Mouse (Mus musculus): ENCODE results near the gene Gm20795.
"Not testable (repeated sequence)": the region's sequence is repeated elsewhere in the genome, so short reads cannot be mapped to it uniquely, and the experiment has no call there.

The Gm20795 gene

GRCm38 (mm10) chrY:40804614-40805013, at the start of gene Gm20795:
Gm20795 (plus strand) TSS chrY:40804914.
- DNase-seq: not testable (repeated sequence)

DNA sequence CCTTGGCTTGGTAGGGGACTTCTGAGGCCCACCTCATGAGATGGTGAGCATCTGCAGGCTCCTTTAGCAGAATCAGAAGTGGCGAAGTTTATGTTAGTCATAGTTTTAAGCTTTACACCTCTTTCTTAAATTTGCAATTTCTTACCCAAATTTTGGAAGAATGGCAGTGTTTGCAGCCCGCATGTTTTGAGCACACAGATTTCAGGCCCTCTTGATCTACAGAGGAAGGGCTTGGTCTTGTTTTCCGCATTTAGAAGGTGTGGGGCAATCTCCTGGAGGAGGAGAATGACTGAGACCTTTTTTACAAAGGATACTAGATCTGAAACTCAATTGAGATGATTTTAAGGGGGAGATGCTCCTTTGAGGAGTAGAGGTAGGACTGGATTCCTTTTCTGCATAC, 29.0 kb upstream of the Gm20795 start, which contains the start of gene Gm21797:
Gm21797 (minus strand) TSS at position 101 of the 400 bp plus-strand sequence.
- not testable (repeated sequence) for DNase-seq

Measured in kidney, adult 18-20 months (tissue).